ENCODE assay signal across 8 mouse cellular contexts in genomic region chr2:73485236-73486119, GRCm38 (mm10). TPM values are rescaled to one million over a fixed set of nuclear protein-coding genes. Genes with fewer than 3 reads are reported as not detected.
DNase-seq lines count a peak whose midpoint lies in the region; ATAC-seq lines count a peak whose summit lies in the region.

No protein-coding gene starts in this region.

- H3K9ac ChIP-seq in limb, embryonic 11.5 days (ENCODE audit: low read length): no peak overlapping the region
- no peak overlapping the region for H3K9ac ChIP-seq in neural tube, embryonic 15.5 days (replicated peaks)

- no peaks in the 10 kb centered on the region for H3K9me3 ChIP-seq in limb, embryonic 11.5 days (ENCODE audit: control insufficient read depth, low read length)
- no peaks in the 10 kb centered on the region for H3K9me3 ChIP-seq in neural tube, embryonic 15.5 days (replicated peaks)

- H3K4me3 ChIP-seq in limb, embryonic 11.5 days (ENCODE audit: low read depth, low read length): no peak overlapping the region
- no peak overlapping the region; the same call in 1 of the 2 replicates for H3K4me3 ChIP-seq in neural tube, embryonic 15.5 days (replicated peaks)

- peak; percentile 91 for ATAC-seq in erythroblast, adult 5-6 weeks (replicated peaks; ENCODE audit: low FRiP score, poor library complexity, severe bottlenecking)
- no peak for ATAC-seq in limb, embryonic 11.5 days (ENCODE audit: insufficient number of reproducible peaks, low FRiP score, low TSS enrichment, low read depth)
- ATAC-seq in neural tube, embryonic 15.5 days (ENCODE audit: low FRiP score): no peak

- WGBS in limb, embryonic 11.5 days: 71% methylated on average over 26 of the region's 26 CpGs
- 78% methylated on average over 26 of the region's 26 CpGs for WGBS in neural tube, embryonic 15.5 days

- no peaks in the 10 kb centered on the region for H3K36me3 ChIP-seq in limb, embryonic 11.5 days (ENCODE audit: control insufficient read depth, insufficient read depth, low read length)
- H3K36me3 ChIP-seq in neural tube, embryonic 15.5 days: no peaks in the 10 kb centered on the region

- peaks cover 37% of the 10 kb centered on the region for H3K4me1 ChIP-seq in limb, embryonic 11.5 days (ENCODE audit: control insufficient read depth, insufficient read depth, low read length)
- H3K4me1 ChIP-seq in neural tube, embryonic 15.5 days: peaks cover 8% of the 10 kb centered on the region; the same call in 1 of the 2 replicates

- peak; percentile 29 for DNase-seq in layer of hippocampus, adult 9-11 months
- no peak for DNase-seq in layer of hippocampus, postnatal 10 days (ENCODE audit: low spot score in 2 of 2)
- DNase-seq in limb, embryonic 11.5 days (ENCODE audit: low spot score): no peak
- DNase-seq in adrenal gland, adult 2 months: no peak
- no peak for DNase-seq in frontal cortex, postnatal 25 days (ENCODE audit: low spot score in 2 of 2)
- DNase-seq in layer of hippocampus, adult 9-10 months (ENCODE audit: low spot score): no peak

- H3K4me2 ChIP-seq in limb, embryonic 11.5 days (ENCODE audit: low read depth, severe bottlenecking): peak overlapping the region; percentile 20
- H3K4me2 ChIP-seq in neural tube, embryonic 15.5 days: peak overlapping the region; percentile 19; the same call in 1 of the 2 replicates

- no peaks in the 10 kb centered on the region for H3K27me3 ChIP-seq in limb, embryonic 11.5 days (ENCODE audit: control insufficient read depth, insufficient read depth, low read length)
- no peaks in the 10 kb centered on the region for H3K27me3 ChIP-seq in neural tube, embryonic 15.5 days (replicated peaks)

- peak overlapping the region; percentile 84 for H3K27ac ChIP-seq in limb, embryonic 11.5 days (replicated peaks; ENCODE audit: low read depth, low read length)
- H3K27ac ChIP-seq in neural tube, embryonic 15.5 days (replicated peaks): no peak overlapping the region

RNA-seq across cellular contexts. Expression of gene Wipf1, which starts 44.1 kb away (rescaled TPM):
- 10 to 100 TPM in 1 of 2 experiments, 1 to 10 TPM in 1; 9.7 to 10.8 TPM for total RNA-seq in layer of hippocampus, postnatal 10 days (2021)
- total RNA-seq in erythroblast, adult 5-6 weeks (2015; ENCODE audit: low replicate concordance): 17.3 and 23.6 TPM in 2 replicates
- 4.5 and 4.7 TPM in 2 replicates for total RNA-seq in erythroblast, adult 5-6 weeks (2017; ENCODE audit: low replicate concordance)
- 21.8 and 24.1 TPM in 2 replicates for polyA plus RNA-seq in limb, embryonic 11.5 days (2014; fragmentation: Nextera tagmentation; extraction: Ambion mirVana)
- polyA plus RNA-seq in neural tube, embryonic 15.5 days (2015; fragmentation: Nextera tagmentation; extraction: Ambion mirVana): 2.4 and 4.8 TPM in 2 replicates
- total RNA-seq in adrenal gland, adult 2 months (2021): 10 to 100 TPM; 13.4 to 19.7 TPM
- 16.8 and 17.4 TPM in 2 replicates for polyA plus RNA-seq in adrenal gland, adult 2 months (2012; rRNA removed)
